Mouse (Mus musculus): Measurements from ENCODE around the gene Arhgap31.
"Not testable (repeated sequence)": the region's sequence is repeated elsewhere in the genome, so short reads cannot be mapped to it uniquely, and the experiment has no call there.

The Arhgap31 gene

GRCm38 (mm10) chr16:38688531-38689264 lies 24.4 kb downstream of the Arhgap31 start:
- no peak for DNase-seq (ENCODE audit: low read depth, low spot score)

GRCm38 (mm10) chr16:38687673-38688072 lies 25.4 kb downstream of the Arhgap31 start:
- DNase-seq (ENCODE audit: low read depth, low spot score), result no peak

GRCm38 (mm10) chr16:38683094-38683493 lies 30.0 kb downstream of the Arhgap31 start:
- DNase-seq (ENCODE audit: low read depth, low spot score), result no peak

- no peak for DNase-seq (ENCODE audit: low read depth, low spot score)
Measured at GRCm38 (mm10) chr16:38681313-38681712, 31.8 kb downstream of the Arhgap31 start.

- DNase-seq (ENCODE audit: low read depth, low spot score), result peak; percentile 25
Measured at GRCm38 (mm10) chr16:38679431-38680021, 33.5 kb downstream of the Arhgap31 start.

- DNase-seq (ENCODE audit: low read depth, low spot score), result no peak
Measured at GRCm38 (mm10) chr16:38678853-38679252, 34.2 kb downstream of the Arhgap31 start.

- not testable (repeated sequence) for DNase-seq (ENCODE audit: low read depth, low spot score)
Measured at GRCm38 (mm10) chr16:38677941-38678340, 35.1 kb downstream of the Arhgap31 start.

- DNase-seq (ENCODE audit: low read depth, low spot score), result no peak
Measured at GRCm38 (mm10) chr16:38677171-38677570, 35.9 kb downstream of the Arhgap31 start.

GRCm38 (mm10) chr16:38676647-38677046 lies 36.4 kb downstream of the Arhgap31 start:
- DNase-seq (ENCODE audit: low read depth, low spot score), result no peak

- DNase-seq (ENCODE audit: low read depth, low spot score), result no peak
Measured at GRCm38 (mm10) chr16:38675600-38676335, 37.3 kb downstream of the Arhgap31 start.

- no peak for DNase-seq (ENCODE audit: low read depth, low spot score)
Measured at GRCm38 (mm10) chr16:38674891-38675290, 38.2 kb downstream of the Arhgap31 start.

GRCm38 (mm10) chr16:38673511-38673910 lies 39.6 kb downstream of the Arhgap31 start:
- DNase-seq (ENCODE audit: low read depth, low spot score), result peak; percentile 57

- DNase-seq (ENCODE audit: low read depth, low spot score), result no peak
Measured at GRCm38 (mm10) chr16:38672947-38673346, 40.1 kb downstream of the Arhgap31 start.

- DNase-seq (ENCODE audit: low read depth, low spot score), result no peak
Measured at GRCm38 (mm10) chr16:38672370-38672769, 40.7 kb downstream of the Arhgap31 start.

- no peak for DNase-seq (ENCODE audit: low read depth, low spot score)
Measured at GRCm38 (mm10) chr16:38670621-38671390, 42.3 kb downstream of the Arhgap31 start.

GRCm38 (mm10) chr16:38668871-38669675 lies 44.0 kb downstream of the Arhgap31 start:
- no peak for DNase-seq (ENCODE audit: low read depth, low spot score)

GRCm38 (mm10) chr16:38666523-38666922 lies 46.6 kb downstream of the Arhgap31 start:
- no peak for DNase-seq (ENCODE audit: low read depth, low spot score)

GRCm38 (mm10) chr16:38666016-38666415 lies 47.1 kb downstream of the Arhgap31 start:
- DNase-seq (ENCODE audit: low read depth, low spot score), result no peak

- DNase-seq (ENCODE audit: low read depth, low spot score), result no peak
Measured at GRCm38 (mm10) chr16:38662575-38662974, 50.5 kb downstream of the Arhgap31 start.

GRCm38 (mm10) chr16:38654308-38654707 lies 58.8 kb downstream of the Arhgap31 start:
- no peak for DNase-seq (ENCODE audit: low read depth, low spot score)

GRCm38 (mm10) chr16:38653390-38653871 lies 59.6 kb downstream of the Arhgap31 start:
- no peak for DNase-seq (ENCODE audit: low read depth, low spot score)

All from R1 (cell line).